Mouse (Mus musculus) liver, adult 2 months (tissue): Measurements from ENCODE around the gene Stox2.

ENCODE experiments used
- CTCF ChIP-seq: fragments of 200-500 bp; IDR thresholded peaks from 2 replicates; pipeline ENCODE4 v1.5.1; 2011; ENCODE audit warnings: low read depth, low read length, control low read depth
- POLR2A ChIP-seq: fragments of 200-500 bp; IDR thresholded peaks from 2 replicates; pipeline ENCODE4 v1.6.1; 2011; ENCODE audit warnings: low read length, control low read depth; ENCODE audit not compliant: insufficient read depth; ENCODE audit errors: extremely low read depth

GRCm38 (mm10) chr8:47211226-47211625 is 234.9 kb downstream of the Stox2 start:
- TF ChIP-seq CTCF (no peak), POLR2A (no peak)
